Mouse (Mus musculus) lung, postnatal 0 days (tissue): ENCODE results near the gene Tbx3. TPM values are rescaled to one million over a fixed set of nuclear protein-coding genes. Genes with fewer than 3 reads are reported as not detected.

Experiments
- ATAC-seq: fragments of 200-750 bp; cut with Nextera tagmentation; 2 replicates; pipeline ENCODE4 v1.8.0; 2017; ENCODE audit warnings: moderate library complexity
- DNase-seq: peaks from one replicate; pipeline ENCODE4 v3.0.0-alpha.2; 2016; ENCODE audit warnings: low spot score
- H3K27ac ChIP-seq: fragments of 300-500 bp; sonication (generic); 2 replicates; pipeline ENCODE4 v1.5.1; 2014; ENCODE audit warnings: antibody characterized with exemption, mild to moderate bottlenecking, low read length, mixed read lengths
- H3K27me3 ChIP-seq: fragments of 300-500 bp; sonication (generic); replicated peaks from 2 replicates; pipeline ENCODE4 v1.6.1; 2014; ENCODE audit warnings: low read length, mixed read lengths; ENCODE audit not compliant: insufficient read depth
- H3K36me3 ChIP-seq: fragments of 300-500 bp; sonication (generic); 2 replicates; pipeline ENCODE4 v1.6.1; 2014; ENCODE audit warnings: low read length, mixed read lengths; ENCODE audit not compliant: insufficient read depth
- H3K4me1 ChIP-seq: fragments of 300-500 bp; sonication (generic); 2 replicates; pipeline ENCODE4 v1.6.1; 2014; ENCODE audit warnings: antibody characterized with exemption, low read depth, low read length, mixed read lengths; ENCODE audit not compliant: insufficient read depth
- H3K4me2 ChIP-seq: fragments of 300-500 bp; sonication (generic); replicated peaks from 2 replicates; pipeline ENCODE4 v1.6.1; 2014; ENCODE audit warnings: low read depth, mild to moderate bottlenecking, low read length, moderate library complexity, mixed read lengths
- H3K4me3 ChIP-seq: fragments of 300-500 bp; sonication (generic); 2 replicates; pipeline ENCODE4 v1.5.1; 2014; ENCODE audit warnings: low read depth, low read length
- H3K9ac ChIP-seq: fragments of 300-500 bp; sonication (generic); replicated peaks from 2 replicates; pipeline ENCODE4 v1.6.1; 2014; ENCODE audit warnings: low read depth, mild to moderate bottlenecking
- H3K9me3 ChIP-seq: fragments of 300-500 bp; sonication (generic); 2 replicates; pipeline ENCODE4 v1.6.1; 2016; ENCODE audit warnings: low read length, mixed read lengths
- CTCF ChIP-seq: IDR thresholded peaks from 2 replicates; pipeline ENCODE4 v1.5.1; 2016; ENCODE audit warnings: antibody characterized with exemption, mild to moderate bottlenecking
- EP300 ChIP-seq: IDR thresholded peaks from 2 replicates; pipeline ENCODE4 v1.6.1; 2016; ENCODE audit warnings: antibody characterized with exemption, mild to moderate bottlenecking, control low read depth
- WGBS: fragments of 180-500 bp; shearing (Covaris S2); extraction: QIAGEN DNeasy Blood & Tissue Kit; methylation state at CpG from one replicate; pipeline ENCODE4 v1.1.7; 2014; 5-methylcytosine and 5-hydroxymethylcytosine counted together
- polyA plus RNA-seq: library from polyadenylated mRNA; unstranded; fragments of >200 nt; fragmentation: Nextera tagmentation; extraction: Ambion mirVana; gene quantifications from 2 replicates; pipeline ENCODE4 v1.2.1, GENCODE M21; 2015

Tbx3 gene
- polyA plus RNA-seq, 1 experiment from 2014 or later = 44.7 TPM

DNA sequence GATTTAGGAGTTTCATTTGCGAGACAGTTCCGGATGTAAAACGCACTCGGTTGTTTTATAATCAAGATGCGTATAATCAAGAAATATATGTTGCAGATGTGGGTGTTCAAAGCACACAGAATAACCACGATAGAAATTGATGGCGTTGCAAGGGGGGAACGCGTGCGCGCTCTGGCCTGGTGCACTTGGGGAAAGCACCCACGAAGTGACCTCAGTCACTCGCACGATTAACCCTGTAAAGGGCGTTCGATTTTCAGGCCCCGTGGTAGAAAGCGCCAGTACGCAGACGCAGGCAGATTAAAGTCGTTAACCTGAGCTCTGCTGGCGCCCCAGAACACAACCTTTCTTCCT lies 17.4 kb downstream of the Tbx3 start:
- Histone ChIP-seq H3K4me2 (no peak overlapping the region), H3K27me3 (peaks cover 16% of the 10 kb centered on the region), H3K9me3 (no peaks in the 10 kb centered on the region), H3K36me3 (no peaks in the 10 kb centered on the region), H3K27ac (no peak overlapping the region), H3K4me3 (no peak overlapping the region), H3K9ac (no peak overlapping the region), H3K4me1 (no peaks in the 10 kb centered on the region; the same call in 1 of the 2 replicates)
- no peak for TF ChIP-seq CTCF
- no peak for TF ChIP-seq EP300
- ATAC-seq (no peak), DNase-seq (no peak)
- WGBS = 43% methylated on average over 22 of the region's 22 CpGs

DNA sequence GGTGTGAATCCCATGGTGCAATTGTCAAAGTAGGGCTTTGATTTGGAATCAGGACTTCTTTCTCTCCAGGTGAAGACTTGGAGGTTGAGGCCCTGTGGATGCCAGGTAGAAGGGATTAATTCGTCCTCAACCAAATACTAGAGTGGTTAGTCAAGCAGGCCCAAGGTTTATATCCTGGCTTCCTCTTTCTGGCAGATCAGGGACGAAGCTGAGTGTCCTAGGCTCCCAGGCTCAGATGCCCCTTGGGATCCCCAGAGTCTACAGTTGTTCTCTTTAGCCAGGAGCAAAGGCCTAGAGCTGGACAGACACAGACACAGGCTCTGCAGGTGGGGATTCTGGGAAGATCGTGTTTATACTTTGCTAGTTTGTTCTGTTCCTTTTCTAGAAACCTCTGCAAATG lies 17.8 kb downstream of the Tbx3 start:
- Histone ChIP-seq H3K36me3 (no peaks in the 10 kb centered on the region), H3K4me3 (no peak overlapping the region), H3K9ac (no peak overlapping the region), H3K27ac (no peak overlapping the region), H3K27me3 (peaks cover 16% of the 10 kb centered on the region), H3K4me2 (no peak overlapping the region), H3K4me1 (no peaks in the 10 kb centered on the region; the same call in 1 of the 2 replicates), H3K9me3 (no peaks in the 10 kb centered on the region)
- ATAC-seq (no peak), DNase-seq (no peak)
- 53% methylated on average over 3 of the region's 3 CpGs for WGBS
- TF ChIP-seq CTCF (no peak), EP300 (no peak)

DNA sequence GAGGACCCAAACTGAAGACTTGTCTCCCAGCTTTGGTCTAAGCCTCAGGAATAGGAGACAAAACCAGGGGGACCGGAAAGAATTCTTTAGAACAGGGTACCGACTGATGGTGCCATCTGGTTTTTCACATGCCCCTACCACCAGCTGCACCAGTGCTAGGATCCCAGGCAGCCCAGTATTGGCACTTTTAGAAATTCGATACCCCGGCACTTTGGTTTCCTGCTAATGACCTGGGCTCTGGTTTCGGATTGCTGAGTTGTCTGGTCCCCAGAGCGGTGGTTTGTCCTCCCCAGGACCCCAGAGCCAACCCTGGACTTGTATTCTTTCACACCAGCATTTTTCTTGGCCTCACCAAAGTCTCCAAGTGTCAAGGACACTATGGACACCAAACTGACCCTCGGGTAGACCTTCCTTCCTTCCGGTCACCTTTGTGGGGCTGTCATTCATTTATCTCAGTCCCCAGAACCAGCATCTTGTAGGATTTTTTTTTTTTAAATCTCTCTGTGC lies 18.5 kb downstream of the Tbx3 start:
- Histone ChIP-seq H3K4me2 (no peak overlapping the region), H3K4me1 (no peaks in the 10 kb centered on the region; the same call in 1 of the 2 replicates), H3K4me3 (no peak overlapping the region), H3K27me3 (peaks cover 14% of the 10 kb centered on the region), H3K9me3 (no peaks in the 10 kb centered on the region), H3K9ac (no peak overlapping the region), H3K27ac (no peak overlapping the region), H3K36me3 (no peaks in the 10 kb centered on the region)
- ATAC-seq = no peak
- no peak for DNase-seq
- WGBS = 58% methylated on average over 8 of the region's 8 CpGs
- TF ChIP-seq CTCF = no peak
- no peak for TF ChIP-seq EP300

DNA sequence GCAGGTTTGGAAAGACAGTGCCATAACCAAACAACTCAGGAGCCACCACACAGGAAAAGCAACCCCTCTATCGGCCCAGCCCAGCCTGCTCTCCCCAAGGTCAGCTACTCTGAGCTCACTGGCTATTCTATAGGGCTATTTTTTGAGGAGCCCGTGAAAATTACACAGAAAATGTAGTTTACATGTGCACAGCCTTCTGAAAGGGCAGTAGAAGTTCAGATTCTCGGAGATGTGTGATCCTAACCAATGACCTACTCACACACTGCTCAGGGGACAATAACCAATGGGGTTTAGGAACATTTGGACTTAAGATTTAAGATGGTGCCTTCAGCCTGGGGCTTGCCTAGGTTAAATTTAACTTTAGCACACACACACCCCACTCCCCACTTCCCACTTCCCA lies 19.0 kb downstream of the Tbx3 start:
- Histone ChIP-seq H3K4me1 (no peaks in the 10 kb centered on the region; the same call in 1 of the 2 replicates), H3K27ac (no peak overlapping the region), H3K4me3 (no peak overlapping the region), H3K27me3 (peaks cover 11% of the 10 kb centered on the region), H3K36me3 (no peaks in the 10 kb centered on the region), H3K9ac (no peak overlapping the region), H3K9me3 (no peaks in the 10 kb centered on the region), H3K4me2 (no peak overlapping the region)
- 51% methylated on average over 3 of the region's 3 CpGs for WGBS
- TF ChIP-seq EP300 = no peak
- no peak for TF ChIP-seq CTCF
- ATAC-seq (no peak), DNase-seq (no peak)

DNA sequence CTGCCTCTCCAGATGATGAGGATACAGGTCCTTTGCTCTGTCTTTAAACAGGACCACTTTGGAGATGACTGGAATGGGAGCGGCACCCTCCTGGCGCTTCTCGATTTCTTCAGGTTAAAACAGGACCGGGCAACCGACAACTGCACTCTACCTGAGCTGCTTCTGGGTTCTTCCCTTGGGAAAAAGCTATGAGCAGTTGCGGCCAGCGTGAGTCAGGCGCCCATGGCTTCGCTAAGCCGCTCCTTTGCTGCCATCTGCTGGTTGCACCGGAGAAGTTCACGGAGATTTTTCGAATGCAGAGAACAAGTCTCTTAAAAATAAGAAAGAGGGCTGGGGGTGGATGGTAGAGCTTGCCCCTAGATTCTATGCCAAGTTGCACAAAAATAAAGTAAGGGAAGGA lies 20.6 kb downstream of the Tbx3 start:
- Histone ChIP-seq H3K36me3 (no peaks in the 10 kb centered on the region), H3K4me3 (no peak overlapping the region), H3K9ac (no peak overlapping the region), H3K9me3 (no peaks in the 10 kb centered on the region), H3K4me1 (no peaks in the 10 kb centered on the region; the same call in 1 of the 2 replicates), H3K4me2 (no peak overlapping the region), H3K27me3 (peaks cover 11% of the 10 kb centered on the region), H3K27ac (no peak overlapping the region)
- WGBS = under 1% methylated on average over 13 of the region's 13 CpGs
- peak; percentile 37; the same call in 1 of the 2 replicates for ATAC-seq
- peak; percentile 78 for DNase-seq
- TF ChIP-seq EP300 = no peak
- peak; percentile 90 for TF ChIP-seq CTCF

DNA sequence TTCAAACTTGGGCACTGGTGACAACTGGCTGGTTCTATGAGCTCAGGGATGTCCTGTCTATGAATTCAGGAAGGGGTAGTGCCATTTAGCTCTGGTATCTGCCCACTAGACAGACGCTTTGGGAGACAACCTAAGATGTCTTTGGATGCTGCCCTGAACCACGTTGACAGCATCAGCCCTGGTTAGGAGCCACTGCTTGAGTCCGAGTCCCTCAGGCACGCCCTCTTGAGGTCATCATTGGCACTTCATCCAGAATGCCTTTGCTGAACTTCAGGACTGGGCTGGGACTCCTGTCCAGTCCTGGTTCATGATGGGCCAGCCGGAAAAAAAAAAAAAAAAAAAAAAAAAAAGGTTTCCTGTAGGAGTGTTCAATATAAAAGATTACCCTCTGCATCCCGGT lies 22.0 kb downstream of the Tbx3 start:
- Histone ChIP-seq H3K36me3 (no peaks in the 10 kb centered on the region), H3K4me3 (no peak overlapping the region), H3K27ac (no peak overlapping the region), H3K27me3 (peaks cover 7% of the 10 kb centered on the region; the same call in 1 of the 2 replicates), H3K4me2 (no peak overlapping the region), H3K9me3 (no peaks in the 10 kb centered on the region), H3K9ac (no peak overlapping the region), H3K4me1 (no peaks in the 10 kb centered on the region)
- no peak for DNase-seq
- WGBS = 36% methylated on average over 6 of the region's 6 CpGs
- ATAC-seq = no peak
- peak; percentile 47 for TF ChIP-seq CTCF
- no peak for TF ChIP-seq EP300

DNA sequence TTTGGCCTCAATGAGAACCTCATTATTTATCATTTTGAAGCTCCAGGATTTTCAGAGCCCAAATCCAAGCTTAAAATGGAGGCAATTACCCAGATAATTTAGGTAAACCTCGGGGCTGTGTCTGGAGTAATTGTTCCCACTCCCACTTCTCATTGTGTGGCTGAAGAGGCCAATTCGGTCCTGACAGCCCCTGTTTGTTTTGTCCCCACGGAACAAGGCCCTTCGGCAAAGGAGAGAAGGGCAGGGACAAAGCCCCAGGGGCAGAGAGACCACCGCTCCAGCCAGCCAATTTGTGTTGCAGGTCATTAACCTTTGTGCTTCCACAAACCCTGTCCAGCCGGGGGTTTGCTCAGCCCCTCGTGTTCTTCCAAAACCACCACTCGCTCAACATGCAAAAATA lies 24.4 kb downstream of the Tbx3 start:
- Histone ChIP-seq H3K9me3 (no peaks in the 10 kb centered on the region), H3K4me1 (no peaks in the 10 kb centered on the region), H3K4me2 (no peak overlapping the region), H3K27ac (no peak overlapping the region), H3K9ac (no peak overlapping the region), H3K36me3 (no peaks in the 10 kb centered on the region), H3K4me3 (no peak overlapping the region), H3K27me3 (peaks cover 4% of the 10 kb centered on the region; the same call in 1 of the 2 replicates)
- ATAC-seq (no peak), DNase-seq (no peak)
- TF ChIP-seq EP300 = no peak
- 36% methylated on average over 8 of the region's 8 CpGs for WGBS
